Mouse (Mus musculus): ENCODE measurements around the gene Itga5. TPM values are rescaled to one million over a fixed set of nuclear protein-coding genes. Genes with fewer than 3 reads are reported as not detected.

Gene Itga5
- polyA plus RNA-seq, 1 experiment from 2014 or later, result 22.0 TPM

DNA sequence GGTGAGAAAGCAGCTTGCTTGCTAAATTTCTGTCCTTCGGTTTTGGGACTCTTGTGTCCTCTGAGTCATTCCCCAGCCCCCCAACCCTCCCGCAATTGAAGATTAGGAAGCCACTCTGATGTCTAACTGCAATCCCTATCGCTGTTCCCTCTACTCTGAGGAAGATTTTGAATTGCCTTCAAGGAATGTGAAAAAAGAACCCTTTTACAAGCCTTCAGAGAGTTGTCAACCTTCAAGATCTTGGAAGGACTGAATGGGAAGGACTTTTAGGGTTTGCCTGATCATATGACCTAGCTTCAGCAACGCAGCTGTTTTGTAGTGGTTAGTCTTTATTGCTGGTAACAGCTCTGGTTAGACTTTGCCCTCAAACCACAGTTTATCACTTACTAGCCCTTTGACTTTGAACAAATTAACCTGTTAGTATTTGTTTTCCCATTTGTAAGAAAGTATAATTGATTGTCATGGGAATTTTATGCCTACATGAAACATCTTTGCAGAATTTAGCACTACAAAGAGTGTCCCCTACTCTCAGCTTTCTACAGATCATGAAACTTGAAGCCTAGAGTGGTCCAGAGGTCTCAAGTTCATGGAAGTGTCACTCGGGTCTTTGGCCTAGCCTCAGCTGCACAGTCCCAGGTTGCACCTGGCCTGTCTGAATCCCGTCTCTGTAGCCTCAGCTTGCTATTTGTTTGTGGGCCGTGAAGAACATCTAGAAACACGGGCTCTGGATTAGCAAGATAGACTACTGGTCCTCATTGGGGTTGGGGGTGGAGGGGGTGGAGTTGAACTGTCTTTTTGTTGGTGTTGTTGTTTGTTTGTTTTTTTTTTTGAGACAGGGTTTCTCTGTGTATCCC is 60.5 kb downstream of the Itga5 start:
- no peaks in the 10 kb centered on the region for H3K9me3 ChIP-seq (ENCODE audit: control insufficient read depth, low read length)
- WGBS, result 37% methylated on average over 8 of the region's 8 CpGs
- peak overlapping the region; percentile 82 for H3K9ac ChIP-seq (ENCODE audit: low read length)
- H3K4me2 ChIP-seq (ENCODE audit: low read depth, low read length, severe bottlenecking), result peak overlapping the region; percentile 74
- peaks cover 3% of the 10 kb centered on the region; the same call in 1 of the 2 replicates for H3K27me3 ChIP-seq (ENCODE audit: control insufficient read depth, insufficient read depth, low read length)
- H3K36me3 ChIP-seq (ENCODE audit: control insufficient read depth, insufficient read depth, low read length), result no peaks in the 10 kb centered on the region
- ATAC-seq (replicated peaks; ENCODE audit: low FRiP score) (no peak), DNase-seq (ENCODE audit: low spot score) (no peak)
- H3K4me1 ChIP-seq (replicated peaks; ENCODE audit: control insufficient read depth, insufficient read depth, low read length), result peaks cover 52% of the 10 kb centered on the region
- peak overlapping the region; percentile 31 for H3K4me3 ChIP-seq (ENCODE audit: low read depth, low read length)
- peak overlapping the region; percentile 92 for H3K27ac ChIP-seq (ENCODE audit: low read depth, low read length)

DNA sequence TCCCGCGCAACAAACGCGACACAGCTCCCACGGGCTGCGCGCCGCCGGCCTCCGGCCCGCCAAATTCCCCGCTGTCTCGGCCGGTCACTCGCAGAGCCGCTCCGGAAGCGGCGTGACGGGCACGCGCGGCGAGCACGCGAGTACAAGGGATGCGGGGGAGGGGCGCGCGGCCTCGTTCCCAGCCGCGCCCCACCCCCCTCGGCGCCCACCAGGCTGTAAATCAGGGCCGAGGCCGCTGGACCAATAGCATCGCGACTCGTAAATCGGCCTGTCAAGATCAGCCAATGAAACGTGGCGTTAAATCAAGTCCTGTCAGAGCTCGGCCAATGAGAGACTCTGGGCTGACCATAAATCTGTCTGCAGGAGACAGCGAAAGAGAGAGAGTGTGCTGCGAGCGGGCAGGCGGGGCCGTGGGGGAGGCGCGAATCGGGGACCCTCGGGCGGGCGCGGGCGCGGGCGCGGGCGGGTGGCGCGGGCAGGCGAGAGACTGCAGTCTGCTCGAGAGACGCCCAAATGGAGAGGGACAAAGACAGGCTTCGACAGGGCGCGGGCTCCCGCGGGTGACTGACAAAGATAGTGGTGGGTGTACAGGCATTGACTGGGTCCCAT is 61.4 kb downstream of the Itga5 start:
- H3K27me3 ChIP-seq (ENCODE audit: control insufficient read depth, insufficient read depth, low read length), result peaks cover 3% of the 10 kb centered on the region; the same call in 1 of the 2 replicates
- peak overlapping the region; percentile 92 for H3K27ac ChIP-seq (ENCODE audit: low read depth, low read length)
- H3K9ac ChIP-seq (ENCODE audit: low read length), result peak overlapping the region; percentile 82
- H3K4me1 ChIP-seq (replicated peaks; ENCODE audit: control insufficient read depth, insufficient read depth, low read length), result peaks cover 59% of the 10 kb centered on the region
- H3K4me3 ChIP-seq (ENCODE audit: low read depth, low read length), result peak overlapping the region; percentile 31
- no peaks in the 10 kb centered on the region for H3K36me3 ChIP-seq (ENCODE audit: control insufficient read depth, insufficient read depth, low read length)
- ATAC-seq (replicated peaks; ENCODE audit: low FRiP score) (peak; percentile 96), DNase-seq (ENCODE audit: low spot score) (peak; percentile 100)
- peak overlapping the region; percentile 76 for H3K4me2 ChIP-seq (ENCODE audit: low read depth, low read length, severe bottlenecking)
- H3K9me3 ChIP-seq (ENCODE audit: control insufficient read depth, low read length), result no peaks in the 10 kb centered on the region
- under 1% methylated on average over 71 of the region's 71 CpGs for WGBS

DNA sequence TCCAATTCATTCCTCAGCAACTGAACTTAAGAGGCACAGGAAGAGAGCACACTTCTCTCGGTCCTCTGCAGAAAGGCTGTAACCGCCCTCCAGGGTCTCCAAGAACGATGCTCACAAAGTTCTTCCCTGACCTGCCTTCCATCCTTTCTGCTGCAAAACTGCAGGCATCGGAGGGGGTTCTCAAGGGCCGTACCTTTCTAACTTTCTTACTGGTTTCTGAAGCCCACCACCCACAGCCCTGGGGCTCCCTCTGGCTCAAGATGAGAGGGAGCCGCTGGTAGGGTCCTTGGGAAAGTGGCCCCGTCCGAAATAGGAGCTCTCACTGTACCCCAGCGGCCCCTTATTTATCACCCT is 62.0 kb downstream of the Itga5 start:
- DNase-seq (ENCODE audit: low spot score) (peak; percentile 65), ATAC-seq (replicated peaks; ENCODE audit: low FRiP score) (peak; percentile 1)
- no peaks in the 10 kb centered on the region for H3K9me3 ChIP-seq (ENCODE audit: control insufficient read depth, low read length)
- peak overlapping the region; percentile 76 for H3K4me2 ChIP-seq (ENCODE audit: low read depth, low read length, severe bottlenecking)
- under 1% methylated on average over 9 of the region's 9 CpGs for WGBS
- peak overlapping the region; percentile 87 for H3K27ac ChIP-seq (ENCODE audit: low read depth, low read length)
- peak overlapping the region; percentile 58 for H3K9ac ChIP-seq (ENCODE audit: low read length)
- peak overlapping the region; percentile 26 for H3K4me3 ChIP-seq (ENCODE audit: low read depth, low read length)
- H3K4me1 ChIP-seq (replicated peaks; ENCODE audit: control insufficient read depth, insufficient read depth, low read length), result peaks cover 63% of the 10 kb centered on the region
- peaks cover 3% of the 10 kb centered on the region; the same call in 1 of the 2 replicates for H3K27me3 ChIP-seq (ENCODE audit: control insufficient read depth, insufficient read depth, low read length)
- H3K36me3 ChIP-seq (ENCODE audit: control insufficient read depth, insufficient read depth, low read length), result no peaks in the 10 kb centered on the region

DNA sequence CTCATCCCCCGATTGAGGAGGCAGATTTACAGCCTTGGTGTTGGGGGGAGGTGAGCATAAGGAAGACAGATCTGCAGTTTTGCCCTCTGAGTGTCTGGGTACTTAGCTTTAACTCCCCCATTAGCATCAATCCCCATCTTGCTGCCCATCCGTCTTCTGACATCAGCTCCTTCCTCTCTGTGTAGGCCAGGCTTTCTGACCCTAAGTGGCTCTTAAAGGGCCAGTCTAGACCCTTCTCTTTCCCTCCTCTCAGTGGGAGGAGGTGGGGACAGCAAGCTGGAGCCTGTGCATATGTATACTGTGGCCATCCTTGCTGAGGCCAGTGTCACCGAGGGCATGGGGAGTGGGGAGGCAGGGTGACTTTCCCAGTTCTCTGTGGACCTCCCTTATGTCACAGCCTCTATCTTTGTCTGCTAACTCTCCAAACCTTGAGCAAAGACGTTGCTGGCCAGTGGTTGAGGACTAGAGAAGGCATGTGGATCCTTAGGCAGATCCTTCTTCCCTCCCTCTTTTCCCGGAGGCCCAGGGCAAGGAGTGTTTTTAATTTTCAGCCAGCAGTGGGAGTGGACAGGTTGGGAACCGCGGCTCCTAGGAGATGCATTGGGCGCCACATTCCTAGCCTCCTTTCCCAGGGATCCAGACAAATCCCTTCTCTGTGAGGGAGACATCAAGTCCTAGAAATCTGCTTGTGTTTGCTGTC is 62.5 kb downstream of the Itga5 start:
- H3K36me3 ChIP-seq (ENCODE audit: control insufficient read depth, insufficient read depth, low read length), result no peaks in the 10 kb centered on the region
- peak overlapping the region; percentile 26 for H3K4me3 ChIP-seq (ENCODE audit: low read depth, low read length)
- DNase-seq (ENCODE audit: low spot score) (no peak), ATAC-seq (replicated peaks; ENCODE audit: low FRiP score) (no peak)
- H3K4me2 ChIP-seq (ENCODE audit: low read depth, low read length, severe bottlenecking), result peak overlapping the region; percentile 76
- H3K9ac ChIP-seq (ENCODE audit: low read length), result peak overlapping the region; percentile 58
- 11% methylated on average over 8 of the region's 8 CpGs for WGBS
- peaks cover under 1% of the 10 kb centered on the region; the same call in 1 of the 2 replicates for H3K27me3 ChIP-seq (ENCODE audit: control insufficient read depth, insufficient read depth, low read length)
- H3K9me3 ChIP-seq (ENCODE audit: control insufficient read depth, low read length), result no peaks in the 10 kb centered on the region
- H3K4me1 ChIP-seq (replicated peaks; ENCODE audit: control insufficient read depth, insufficient read depth, low read length), result peaks cover 68% of the 10 kb centered on the region
- peak overlapping the region; percentile 87 for H3K27ac ChIP-seq (ENCODE audit: low read depth, low read length)

DNA sequence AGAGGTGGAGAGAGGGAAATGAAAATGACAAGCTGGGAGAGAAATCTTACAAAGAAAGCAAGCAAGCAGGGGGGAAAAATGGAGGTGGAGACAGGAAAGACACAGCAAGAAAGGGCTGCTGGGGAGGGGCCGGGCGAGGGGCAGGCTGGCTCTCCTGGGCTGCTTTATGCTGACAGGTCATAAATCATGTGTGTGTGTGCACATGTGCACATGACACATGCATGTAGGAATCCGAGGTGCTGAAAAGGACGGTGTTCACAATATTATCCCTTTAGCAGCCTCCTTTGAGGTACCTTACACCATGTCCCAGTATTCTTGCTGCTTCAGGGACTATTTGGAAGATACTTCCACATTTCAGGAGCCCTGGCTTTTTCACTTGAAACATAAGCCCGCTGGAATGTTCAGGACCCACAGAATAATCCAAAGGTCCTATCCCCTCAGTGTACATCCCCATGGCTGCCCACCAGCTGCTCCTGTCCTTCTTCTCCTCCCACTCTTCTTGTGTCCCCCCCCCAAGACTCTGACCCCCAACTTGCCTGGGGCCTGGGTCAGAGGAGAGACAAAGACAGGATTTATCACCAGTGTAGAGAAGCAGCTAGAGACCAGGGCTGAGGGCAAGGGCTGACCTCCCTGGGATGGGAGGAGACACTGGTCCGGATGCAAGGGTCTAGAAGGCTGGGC is 64.1 kb downstream of the Itga5 start:
- H3K4me2 ChIP-seq (ENCODE audit: low read depth, low read length, severe bottlenecking), result no peak overlapping the region
- H3K9ac ChIP-seq (ENCODE audit: low read length), result peak overlapping the region; percentile 45; the same call in 1 of the 2 replicates
- no peaks in the 10 kb centered on the region for H3K27me3 ChIP-seq (ENCODE audit: control insufficient read depth, insufficient read depth, low read length)
- H3K27ac ChIP-seq (ENCODE audit: low read depth, low read length), result peak overlapping the region; percentile 99
- no peaks in the 10 kb centered on the region for H3K9me3 ChIP-seq (ENCODE audit: control insufficient read depth, low read length)
- no peak for DNase-seq (ENCODE audit: low spot score)
- peaks cover 72% of the 10 kb centered on the region for H3K4me1 ChIP-seq (replicated peaks; ENCODE audit: control insufficient read depth, insufficient read depth, low read length)
- no peaks in the 10 kb centered on the region for H3K36me3 ChIP-seq (ENCODE audit: control insufficient read depth, insufficient read depth, low read length)
- ATAC-seq (replicated peaks; ENCODE audit: low FRiP score), result no peak
- H3K4me3 ChIP-seq (ENCODE audit: low read depth, low read length), result no peak overlapping the region
- WGBS, result 43% methylated on average over 6 of the region's 6 CpGs

DNA sequence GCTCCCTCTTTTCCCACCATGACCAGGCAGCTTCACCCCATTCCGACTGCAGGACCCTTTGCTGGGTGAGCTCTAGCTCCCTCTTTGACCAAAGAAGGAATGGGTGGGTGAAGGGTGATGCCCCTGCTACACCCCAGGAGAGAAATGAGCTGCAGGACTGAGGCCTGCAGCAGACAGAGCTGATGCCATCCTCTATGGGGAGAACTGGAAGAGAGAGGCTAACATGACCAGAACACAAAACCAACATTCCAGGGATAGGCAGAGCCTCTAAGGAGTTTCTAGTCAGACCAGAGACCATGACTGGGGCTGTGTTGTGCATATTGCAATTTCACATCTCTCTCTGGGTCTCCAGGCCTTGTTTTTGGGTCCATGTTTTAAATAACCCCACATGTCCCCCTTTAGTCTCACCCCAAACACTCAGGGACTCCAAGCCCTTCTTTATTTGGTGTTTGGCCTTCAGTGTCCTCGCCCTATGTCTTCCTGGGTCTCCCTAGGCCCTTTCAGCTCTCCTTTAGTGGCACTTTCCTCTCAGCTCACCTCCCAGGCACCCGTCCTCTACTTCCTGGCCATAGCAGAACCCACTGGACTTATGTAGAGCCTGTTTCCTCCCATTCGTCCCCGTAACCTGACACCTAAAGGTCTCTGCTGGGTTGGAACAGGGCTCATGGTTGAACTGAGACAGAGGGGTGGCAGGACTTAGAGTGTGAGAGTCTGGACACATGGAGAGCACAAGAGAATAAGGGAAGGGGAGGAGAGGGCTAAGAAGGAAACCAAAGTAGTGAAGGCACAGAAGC is 64.8 kb downstream of the Itga5 start:
- H3K36me3 ChIP-seq (ENCODE audit: control insufficient read depth, insufficient read depth, low read length), result no peaks in the 10 kb centered on the region
- H3K9me3 ChIP-seq (ENCODE audit: control insufficient read depth, low read length), result no peaks in the 10 kb centered on the region
- H3K27ac ChIP-seq (ENCODE audit: low read depth, low read length), result peak overlapping the region; percentile 99
- ATAC-seq (replicated peaks; ENCODE audit: low FRiP score) (no peak), DNase-seq (ENCODE audit: low spot score) (no peak)
- no peak overlapping the region for H3K4me3 ChIP-seq (ENCODE audit: low read depth, low read length)
- WGBS, result 25% methylated on average over 5 of the region's 5 CpGs
- H3K9ac ChIP-seq (ENCODE audit: low read length), result peak overlapping the region; percentile 45
- H3K27me3 ChIP-seq (ENCODE audit: control insufficient read depth, insufficient read depth, low read length), result no peaks in the 10 kb centered on the region
- peaks cover 71% of the 10 kb centered on the region for H3K4me1 ChIP-seq (replicated peaks; ENCODE audit: control insufficient read depth, insufficient read depth, low read length)
- H3K4me2 ChIP-seq (ENCODE audit: low read depth, low read length, severe bottlenecking), result peak overlapping the region; percentile 9; the same call in 1 of the 2 replicates

DNA sequence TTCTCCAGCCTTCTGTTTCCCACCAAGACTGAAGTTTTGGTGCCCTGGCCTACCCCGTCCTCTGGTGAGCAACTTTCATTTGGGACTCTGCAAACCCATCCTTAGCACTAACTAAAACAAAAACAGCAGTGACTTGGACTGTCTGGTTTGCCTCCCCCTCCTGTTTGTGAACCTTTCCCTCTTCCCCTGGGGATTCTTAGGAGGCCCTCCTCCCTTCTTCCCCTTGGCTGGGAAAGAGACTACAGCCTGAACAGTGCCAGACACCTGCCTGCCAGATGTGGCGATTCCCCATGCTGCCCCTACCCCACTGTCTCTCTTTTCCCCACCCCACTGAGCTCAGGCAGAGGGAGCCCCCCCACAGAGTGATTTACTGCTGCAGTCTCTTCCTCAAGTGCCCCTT is 65.5 kb downstream of the Itga5 start:
- DNase-seq (ENCODE audit: low spot score) (no peak), ATAC-seq (replicated peaks; ENCODE audit: low FRiP score) (no peak)
- Histone ChIP-seq H3K4me2 (ENCODE audit: low read depth, low read length, severe bottlenecking) (peak overlapping the region; percentile 56; the same call in 1 of the 2 replicates), H3K9me3 (ENCODE audit: control insufficient read depth, low read length) (no peaks in the 10 kb centered on the region), H3K4me1 (replicated peaks; ENCODE audit: control insufficient read depth, insufficient read depth, low read length) (peaks cover 69% of the 10 kb centered on the region), H3K4me3 (ENCODE audit: low read depth, low read length) (no peak overlapping the region), H3K9ac (ENCODE audit: low read length) (peak overlapping the region; percentile 60), H3K27me3 (ENCODE audit: control insufficient read depth, insufficient read depth, low read length) (no peaks in the 10 kb centered on the region), H3K36me3 (ENCODE audit: control insufficient read depth, insufficient read depth, low read length) (no peaks in the 10 kb centered on the region), H3K27ac (ENCODE audit: low read depth, low read length) (peak overlapping the region; percentile 99)
- WGBS, result 15% methylated on average over 2 of the region's 2 CpGs

Data from forebrain, embryonic 11.5 days (tissue).